Mouse (Mus musculus) 3134 (cell line): Measurements from ENCODE around the gene Abca6.

Experiments
- DNase-seq: peaks from one replicate; pipeline ENCODE4 v3.0.0-alpha.2; 2011; ENCODE audit warnings: low spot score; ENCODE audit not compliant: insufficient read length; ENCODE audit errors: extremely low read depth

Gene Abca6

DNA sequence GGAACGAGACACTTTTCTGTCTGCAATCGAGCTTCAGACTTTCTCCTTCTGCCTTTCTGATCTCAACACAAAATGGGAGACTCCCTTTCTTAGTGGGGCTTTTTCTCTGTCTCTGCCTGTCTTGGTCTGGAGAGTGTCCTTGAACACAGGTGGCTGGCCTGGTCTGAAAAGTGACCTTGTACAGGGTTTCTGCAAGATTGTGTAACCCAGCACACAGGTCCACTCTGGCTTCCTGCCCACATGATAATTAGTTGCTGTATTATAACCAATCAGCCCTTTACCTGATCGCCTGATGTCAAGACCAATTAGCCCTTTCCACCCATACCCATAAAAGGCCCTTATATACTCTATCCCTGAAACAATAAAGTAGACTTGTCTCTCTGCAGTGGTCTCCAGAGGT is 52.7 kb downstream of the Abca6 start:
- DNase-seq, result no peak

- no peak for DNase-seq
Observed at GRCm38 (mm10) chr11:110196561-110197306, 54.8 kb downstream of the Abca6 start.

DNA sequence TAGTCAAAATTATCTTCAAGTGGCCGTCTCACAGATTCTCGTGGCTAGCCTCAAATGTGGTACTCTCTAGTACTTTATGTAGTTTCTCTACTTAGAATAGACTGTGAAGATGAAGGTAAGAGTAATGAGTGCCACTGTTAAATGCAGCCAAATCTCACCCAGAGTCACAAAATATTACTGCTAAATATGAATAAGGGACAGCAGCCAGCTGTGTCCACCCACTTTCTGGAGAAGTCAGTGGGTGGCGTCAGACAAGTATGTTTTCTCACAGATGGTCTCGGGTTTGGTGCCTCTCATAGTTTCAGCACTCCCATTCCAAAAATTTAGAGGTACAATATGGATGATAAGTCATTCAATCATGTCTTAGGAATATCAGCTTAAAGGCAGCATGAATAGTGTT is 56.3 kb downstream of the Abca6 start:
- no peak for DNase-seq

DNA sequence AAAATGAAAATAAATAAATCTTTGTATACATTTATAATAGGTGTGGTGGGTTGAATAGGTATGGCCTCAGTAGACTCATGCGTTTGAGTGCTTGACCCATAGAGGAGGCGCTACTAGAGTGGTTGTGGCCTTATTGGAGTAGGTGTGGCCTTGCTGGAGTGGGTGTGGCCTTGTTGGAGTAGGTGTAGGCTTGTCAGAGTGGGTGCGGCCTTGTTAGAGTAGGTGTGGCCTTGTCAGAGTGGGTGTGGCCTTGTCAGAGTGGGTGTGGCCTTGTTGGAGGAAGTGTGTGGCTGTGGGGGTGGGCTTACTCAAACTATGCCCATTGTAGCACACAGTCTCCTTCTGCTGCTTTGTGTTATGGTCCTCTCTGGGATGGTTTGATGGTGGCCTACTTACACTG is 80.4 kb downstream of the Abca6 start:
- no peak for DNase-seq

DNA sequence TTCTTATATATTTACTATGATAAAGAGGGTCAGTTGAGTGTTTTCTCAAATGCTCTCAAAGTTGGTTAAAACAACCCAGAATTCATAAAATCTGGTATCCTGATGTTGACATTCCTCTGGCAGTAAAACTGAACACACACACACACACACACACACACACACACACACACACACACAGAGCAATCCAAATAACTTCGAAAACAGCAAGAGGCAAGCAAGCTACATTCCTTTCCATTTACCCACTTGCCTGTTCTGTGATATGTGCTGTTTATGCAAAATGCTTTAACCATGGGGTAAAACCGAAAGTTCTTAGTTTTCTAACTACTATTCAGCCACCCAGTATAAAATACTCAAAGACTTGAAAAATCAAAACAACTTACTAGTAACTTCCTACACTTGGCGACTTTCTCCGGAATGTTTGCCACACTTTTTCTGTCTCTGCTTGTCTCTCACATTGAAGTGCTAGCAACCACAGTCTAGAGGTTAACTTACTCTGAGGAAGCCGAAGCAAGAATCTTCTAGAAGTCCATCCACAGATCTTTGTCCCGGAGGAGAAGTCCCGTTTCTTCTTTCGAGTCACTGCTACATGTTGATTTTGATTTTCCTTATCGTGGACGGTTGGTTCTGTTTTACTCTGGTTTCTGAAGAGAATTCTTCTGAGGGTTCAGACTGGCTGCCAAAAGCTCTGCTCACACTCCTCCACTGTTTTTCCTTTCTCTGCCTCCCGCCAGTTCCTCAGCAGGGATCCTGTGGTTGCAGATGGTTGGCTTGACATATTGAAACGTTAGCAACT is 83.9 kb downstream of the Abca6 start, which contains the start of gene Abca9:
Gene Abca9 (minus strand): TSS at position 738 of the 793 bp plus-strand sequence.
- DNase-seq, result peak; percentile 14

- no peak for DNase-seq
Observed at GRCm38 (mm10) chr11:110165822-110166221, 85.8 kb downstream of the Abca6 start.

- DNase-seq, result no peak
Observed at GRCm38 (mm10) chr11:110165409-110165808, 86.2 kb downstream of the Abca6 start.

- no peak for DNase-seq
Observed at GRCm38 (mm10) chr11:110157059-110157458, 94.5 kb downstream of the Abca6 start.

DNA sequence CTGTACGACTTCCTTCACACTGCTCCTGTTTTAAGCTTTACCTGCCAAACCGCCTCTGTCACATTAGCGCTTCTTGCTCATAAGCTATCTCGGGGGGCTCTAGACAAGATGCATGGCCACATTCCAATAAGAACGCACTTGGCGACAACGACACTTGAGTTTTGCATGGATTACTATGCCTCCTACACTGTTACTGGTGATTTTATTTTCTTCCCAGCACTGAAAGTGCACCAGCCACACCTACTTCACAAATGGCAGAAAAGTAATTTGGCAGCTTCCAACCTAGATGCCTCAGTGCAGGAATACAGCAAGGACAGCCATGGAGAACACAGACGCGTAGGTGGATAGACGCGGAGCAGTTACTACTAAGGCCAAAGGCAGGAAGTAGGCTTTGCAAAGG is 95.6 kb downstream of the Abca6 start:
- DNase-seq, result no peak

DNA sequence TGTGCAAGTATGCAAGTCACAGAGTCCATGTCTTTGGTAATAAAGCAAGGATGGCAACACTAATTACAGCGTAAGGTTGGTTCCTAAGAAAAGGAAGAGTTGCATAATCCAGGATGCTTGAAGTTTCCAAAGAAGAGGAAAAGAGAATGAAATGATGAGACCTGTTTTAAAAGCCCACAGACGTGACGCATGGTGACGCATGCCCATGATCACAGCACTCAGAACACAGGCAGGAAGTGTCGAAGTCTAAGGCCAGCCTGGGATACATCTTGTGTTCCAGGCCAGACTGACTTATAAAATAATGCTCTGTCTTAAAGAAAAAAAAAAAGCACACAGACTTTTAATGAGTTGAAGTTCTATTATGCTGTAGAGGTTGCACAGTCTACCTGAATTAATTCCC is 103.9 kb downstream of the Abca6 start:
- no peak for DNase-seq

- no peak for DNase-seq
Observed at GRCm38 (mm10) chr11:110145421-110145820, 106.2 kb downstream of the Abca6 start.

DNA sequence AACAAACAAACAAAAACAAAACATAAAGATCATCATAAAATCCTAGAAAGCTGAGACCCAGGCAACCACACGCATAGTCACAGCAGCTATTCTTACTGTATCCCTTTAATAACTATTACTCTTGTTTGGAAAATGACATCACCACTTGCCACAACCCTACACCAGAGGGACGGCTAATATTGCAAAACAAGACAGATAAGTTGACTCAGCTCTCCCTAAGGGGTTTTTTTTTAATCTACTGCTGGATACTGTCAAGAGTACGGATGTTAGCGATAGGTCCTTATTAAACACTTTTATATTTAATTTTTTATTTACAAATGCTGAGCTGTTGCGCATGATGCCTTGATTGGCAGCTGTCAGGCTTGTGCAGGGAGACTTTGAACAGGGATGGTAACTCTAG is 120.8 kb downstream of the Abca6 start:
- DNase-seq, result no peak
